Mouse (Mus musculus) thymus, postnatal 0 days (tissue): Measurements from ENCODE around the gene Bcl2. TPM values are rescaled to one million over a fixed set of nuclear protein-coding genes. Genes with fewer than 3 reads are reported as not detected.

Experiments used
- DNase-seq: peaks from one replicate; pipeline ENCODE4 v3.0.0-alpha.2; 2015; ENCODE audit warnings: low spot score
- polyA plus RNA-seq: library from polyadenylated mRNA; unstranded; fragments of >200 nt; fragmentation: Nextera tagmentation; extraction: Ambion mirVana; gene quantifications from 2 replicates; pipeline ENCODE4 v1.2.1, GENCODE M21; 2015

Bcl2 gene
- polyA plus RNA-seq, 1 experiment from 2014 or later: 24.9 TPM

DNA sequence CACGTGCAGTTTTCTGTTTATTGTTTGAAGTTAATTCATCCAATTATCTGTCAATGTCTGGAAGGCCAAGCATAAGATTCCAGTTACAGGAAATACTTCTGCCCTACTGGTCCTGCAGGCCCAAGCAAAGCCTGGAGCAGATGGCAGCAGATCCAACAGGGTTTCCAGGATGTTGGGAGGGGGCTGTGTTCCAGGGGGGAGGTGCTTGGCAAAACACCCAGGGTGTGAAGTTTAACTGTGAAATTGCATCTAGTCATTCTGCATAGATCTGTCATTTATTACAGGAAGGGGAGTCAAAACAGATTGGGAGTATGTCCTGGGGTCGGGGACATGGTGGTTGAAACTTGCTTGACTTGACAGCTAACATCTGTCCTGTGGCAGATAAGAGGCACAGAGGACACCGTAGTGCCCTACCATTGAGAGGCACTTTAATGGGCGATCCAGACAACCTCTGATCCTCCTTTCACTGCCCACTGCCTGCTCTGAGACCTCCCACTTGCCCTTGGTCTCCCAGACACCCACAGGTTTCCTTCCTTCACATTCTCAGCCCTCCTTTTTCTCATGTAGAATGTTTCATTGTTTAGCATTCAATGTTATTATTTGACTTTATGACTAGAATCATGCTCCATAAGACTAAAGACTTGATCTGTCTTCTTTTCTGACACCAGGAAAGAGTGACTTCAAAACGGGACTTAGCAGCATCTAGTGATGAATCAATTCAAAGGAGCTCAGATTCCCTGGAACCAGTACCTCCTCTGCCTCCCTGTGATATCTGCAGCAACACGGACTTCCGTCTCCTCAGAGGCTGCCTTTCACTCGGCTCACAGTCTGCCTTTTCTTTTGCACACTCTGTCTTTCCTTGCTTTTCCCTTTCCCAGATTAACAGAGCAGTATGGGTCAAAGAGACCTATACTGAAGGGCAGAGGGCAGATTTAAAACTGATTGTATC is 47.7 kb downstream of the Bcl2 start:
- no peak for DNase-seq

- DNase-seq: no peak
Observed at GRCm38 (mm10) chr1:106664978-106665377, 49.1 kb downstream of the Bcl2 start.

- no peak for DNase-seq
Observed at GRCm38 (mm10) chr1:106662486-106662885, 51.6 kb downstream of the Bcl2 start.

- no peak for DNase-seq
Observed at GRCm38 (mm10) chr1:106658293-106658847, 55.7 kb downstream of the Bcl2 start.

DNA sequence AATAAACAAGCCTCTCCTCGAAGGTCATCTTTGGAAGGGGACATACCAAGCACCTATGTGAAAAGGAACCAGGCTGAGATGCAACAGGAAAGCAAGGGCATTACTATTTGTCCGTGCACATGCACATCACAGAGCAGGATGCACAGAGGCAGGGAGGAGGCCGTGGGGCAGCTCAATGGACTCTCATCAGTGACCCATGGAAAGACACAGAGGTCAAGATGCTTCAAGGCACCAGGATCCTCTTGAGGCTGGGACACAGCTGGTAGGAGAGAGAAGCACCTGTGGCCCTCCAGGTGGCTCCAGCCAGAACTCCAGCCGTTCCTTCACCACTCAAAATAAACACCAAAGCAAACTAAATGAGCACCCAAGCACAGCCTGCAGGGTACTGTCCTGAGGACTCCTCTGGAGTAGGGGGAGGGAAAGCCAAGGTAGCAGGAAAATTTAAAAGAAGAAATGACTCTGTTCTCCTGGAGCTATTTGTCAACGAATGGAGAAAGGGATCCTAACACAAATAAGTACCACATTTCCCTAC is 57.8 kb downstream of the Bcl2 start:
- DNase-seq: no peak

DNA sequence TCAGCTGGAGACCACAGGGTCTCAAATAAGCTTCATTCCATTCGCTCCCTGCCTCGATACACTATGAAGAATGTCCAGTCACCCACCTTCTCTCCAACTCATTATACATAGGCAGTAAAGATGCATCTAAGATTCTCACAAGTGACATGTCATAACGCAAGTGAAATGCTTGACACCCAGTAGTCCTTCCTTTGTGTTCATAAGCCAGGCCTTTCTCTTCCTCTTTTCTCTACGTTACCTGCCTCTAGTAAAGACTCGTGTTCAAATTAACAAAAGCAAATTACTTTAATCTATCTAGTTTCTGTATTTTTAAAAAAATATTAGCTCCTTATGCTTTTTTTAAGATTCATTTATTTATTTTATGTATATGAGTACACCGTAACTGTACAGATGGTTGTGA is 59.8 kb downstream of the Bcl2 start:
- DNase-seq: no peak

GRCm38 (mm10) chr1:106653441-106653860 is 60.6 kb downstream of the Bcl2 start:
- no peak for DNase-seq

- DNase-seq: no peak
Observed at GRCm38 (mm10) chr1:106651211-106651610, 62.9 kb downstream of the Bcl2 start.

DNA sequence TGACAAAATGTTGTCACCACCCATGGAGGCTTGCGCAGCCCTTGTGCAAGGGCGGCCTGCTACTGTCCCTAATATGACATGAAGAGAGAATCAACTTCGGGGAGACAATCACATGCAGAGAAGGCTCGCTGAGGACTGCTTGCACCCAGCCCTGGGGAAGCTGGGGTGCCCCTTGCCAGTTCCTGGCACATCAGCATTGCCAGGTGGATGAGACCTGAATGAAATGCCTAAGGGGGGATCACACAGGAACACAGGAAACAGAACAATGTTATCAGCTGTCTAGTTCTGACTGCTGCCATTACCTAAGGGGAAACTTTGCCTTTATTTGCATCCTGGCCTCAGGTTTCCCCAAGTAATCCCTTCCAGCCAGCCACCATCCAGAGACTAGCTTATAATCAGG is 63.6 kb downstream of the Bcl2 start:
- no peak for DNase-seq

GRCm38 (mm10) chr1:106647336-106647735 is 66.7 kb downstream of the Bcl2 start:
- no peak for DNase-seq

DNA sequence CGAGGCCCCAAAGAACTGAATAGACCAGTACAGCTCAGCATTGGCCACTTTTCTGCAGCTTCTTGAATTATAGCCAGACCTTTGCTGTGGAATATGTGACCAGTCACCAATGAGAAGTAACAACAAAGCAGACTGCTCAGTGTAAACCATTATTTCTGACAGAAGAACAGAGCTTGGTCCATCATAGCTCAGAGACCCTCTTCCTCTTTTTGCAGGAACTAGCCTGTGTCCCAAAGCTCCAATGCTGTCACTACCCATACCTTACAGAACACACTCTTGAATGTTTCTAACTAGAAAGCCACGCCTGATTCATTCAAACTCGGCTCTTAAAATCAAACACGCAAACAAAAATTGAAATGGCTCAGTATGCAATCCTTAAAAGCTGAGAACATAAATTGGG is 69.5 kb downstream of the Bcl2 start:
- no peak for DNase-seq

GRCm38 (mm10) chr1:106643527-106643926 is 70.5 kb downstream of the Bcl2 start:
- DNase-seq: no peak

- no peak for DNase-seq
Observed at GRCm38 (mm10) chr1:106640577-106640976, 73.5 kb downstream of the Bcl2 start.

DNA sequence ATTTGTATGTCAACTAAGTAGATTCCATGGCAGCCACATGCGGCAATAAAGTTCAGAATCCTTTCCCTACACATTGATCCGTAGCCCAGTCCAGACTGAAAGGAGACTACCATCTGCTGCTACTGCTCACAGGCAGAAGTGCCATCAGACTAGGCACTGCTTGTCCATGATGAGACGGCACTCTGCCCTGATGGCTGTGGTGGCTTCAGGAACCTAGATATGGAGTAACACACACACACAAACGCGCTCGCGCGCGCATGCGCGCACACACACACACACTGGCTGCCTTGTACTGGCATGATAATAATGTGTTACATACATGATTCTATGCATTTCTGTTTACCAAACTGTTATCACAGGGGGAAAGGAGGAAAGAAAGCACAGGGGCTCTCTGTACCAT is 76.4 kb downstream of the Bcl2 start:
- no peak for DNase-seq

DNA sequence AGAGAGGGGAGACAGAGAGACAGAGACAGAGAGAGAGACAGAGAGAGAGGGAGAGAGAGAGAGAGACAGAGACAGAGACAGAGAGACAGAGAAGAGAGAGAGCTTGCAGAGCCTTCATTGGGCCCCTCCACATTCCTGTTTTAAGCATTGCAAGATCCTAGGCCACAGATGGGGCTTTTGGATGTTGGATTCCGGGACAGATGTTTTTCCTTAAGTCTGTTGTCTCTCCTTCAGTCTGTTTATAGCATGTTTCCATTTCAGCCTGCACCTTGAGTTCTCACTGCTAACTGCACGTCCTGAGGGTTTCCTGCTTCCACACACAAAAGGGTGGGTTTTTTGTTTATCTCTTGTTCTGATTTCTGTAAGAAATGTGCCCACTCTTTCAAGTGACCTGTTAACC is 77.4 kb downstream of the Bcl2 start:
- DNase-seq: no peak

DNA sequence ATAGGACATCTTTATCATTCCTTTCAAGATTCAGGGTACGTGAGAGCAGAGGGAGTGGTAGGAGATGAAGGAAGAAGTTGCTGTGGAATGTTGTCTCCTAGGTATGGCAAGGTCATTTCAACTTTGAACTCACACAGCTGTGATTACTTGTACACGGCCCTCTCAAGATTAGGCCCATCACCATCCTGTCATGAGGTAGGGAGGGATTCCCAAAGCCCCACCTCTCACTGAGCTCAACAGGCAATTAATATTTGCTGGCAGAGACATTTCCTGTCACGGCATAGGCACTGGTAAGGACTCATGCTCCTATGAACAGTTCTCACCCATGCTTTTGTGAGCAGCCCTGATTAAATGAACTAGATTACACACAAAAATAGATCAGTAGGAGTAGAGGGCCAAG is 80.9 kb downstream of the Bcl2 start:
- DNase-seq: no peak

DNA sequence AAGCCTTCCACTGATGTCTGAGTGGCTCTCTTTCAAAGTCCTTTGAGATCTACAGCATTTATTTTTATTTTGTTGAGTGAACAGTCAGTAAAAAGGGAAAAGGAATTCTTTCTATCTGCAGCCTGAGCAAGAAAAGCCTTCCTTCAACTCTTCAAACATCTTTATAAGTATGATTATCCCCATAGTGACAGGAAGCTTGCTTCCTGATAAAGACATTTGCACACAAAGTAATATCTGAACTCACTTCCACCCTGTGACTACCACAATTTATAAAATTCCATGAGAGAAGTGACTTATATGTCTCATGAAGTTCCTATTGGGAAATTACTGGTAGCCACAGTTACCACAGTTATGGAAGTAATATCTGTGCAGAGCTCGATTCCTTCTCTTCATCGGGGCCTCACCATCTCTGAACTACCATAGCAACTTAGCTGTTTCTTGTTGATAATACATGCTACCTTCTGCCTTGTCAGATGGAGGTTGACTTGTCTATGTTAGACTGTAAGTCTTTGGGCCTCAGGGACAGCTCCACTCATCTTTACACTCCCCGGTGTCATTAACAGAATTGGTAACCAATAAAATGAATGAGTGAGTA is 82.1 kb downstream of the Bcl2 start:
- DNase-seq: no peak

- DNase-seq: no peak
Observed at GRCm38 (mm10) chr1:106630973-106631372, 83.1 kb downstream of the Bcl2 start.

- no peak for DNase-seq
Observed at GRCm38 (mm10) chr1:106629931-106630682, 84.0 kb downstream of the Bcl2 start.

DNA sequence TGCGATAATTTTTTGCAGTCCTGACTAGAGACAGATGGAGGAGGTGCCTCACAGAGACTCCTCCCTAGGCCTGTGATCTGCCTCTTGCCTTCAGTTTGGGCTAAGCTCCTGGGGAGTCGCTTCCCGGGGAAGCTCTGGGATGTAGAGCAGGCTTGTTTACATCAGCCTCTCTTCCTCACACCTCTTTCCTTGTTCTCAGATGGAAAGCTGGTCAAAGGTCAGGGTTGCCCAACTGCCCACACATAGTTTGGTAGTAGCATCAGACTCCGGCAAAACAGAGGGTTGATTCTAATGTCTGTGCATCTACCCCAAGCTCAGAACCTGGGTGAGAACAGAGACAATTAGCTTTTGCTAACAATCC is 84.6 kb downstream of the Bcl2 start:
- DNase-seq: no peak

- DNase-seq: no peak
Observed at GRCm38 (mm10) chr1:106628718-106629469, 85.2 kb downstream of the Bcl2 start.
